Mouse (Mus musculus): Measurements from ENCODE around the gene Tasp1.
"Not testable (repeated sequence)": the region's sequence is repeated elsewhere in the genome, so short reads cannot be mapped to it uniquely, and the experiment has no call there.

Gene Tasp1

GRCm38 (mm10) chr2:140066353-140067314, at the start of gene Tasp1:
Gene Tasp1, minus strand, starts transcription at chr2:140066805.
- peak; percentile 91 to 92 for DNase-seq

- no peak for DNase-seq
Measured at GRCm38 (mm10) chr2:140113851-140114250, 47.2 kb upstream of the Tasp1 start.

GRCm38 (mm10) chr2:140108945-140109344, 42.3 kb upstream of the Tasp1 start:
- DNase-seq: no peak

GRCm38 (mm10) chr2:140107641-140108040, 41.0 kb upstream of the Tasp1 start:
- no peak for DNase-seq

- DNase-seq: no peak
Measured at GRCm38 (mm10) chr2:140104951-140105350, 38.3 kb upstream of the Tasp1 start.

GRCm38 (mm10) chr2:140100551-140101474, 34.2 kb upstream of the Tasp1 start:
- no peak for DNase-seq

GRCm38 (mm10) chr2:140099971-140100370, 33.4 kb upstream of the Tasp1 start:
- DNase-seq: no peak

GRCm38 (mm10) chr2:140097131-140097591, 30.6 kb upstream of the Tasp1 start:
- no peak for DNase-seq

- no peak for DNase-seq
Measured at GRCm38 (mm10) chr2:140096034-140096433, 29.4 kb upstream of the Tasp1 start.

GRCm38 (mm10) chr2:140093433-140093832, 26.8 kb upstream of the Tasp1 start:
- DNase-seq: no peak

- DNase-seq: no peak
Measured at GRCm38 (mm10) chr2:140084245-140084644, 17.6 kb upstream of the Tasp1 start.

GRCm38 (mm10) chr2:140080747-140081577, 14.4 kb upstream of the Tasp1 start:
- DNase-seq: no peak

GRCm38 (mm10) chr2:140079284-140079683, 12.7 kb upstream of the Tasp1 start:
- not testable (repeated sequence) for DNase-seq

- DNase-seq: no peak
Measured at GRCm38 (mm10) chr2:140078600-140079280, 12.1 kb upstream of the Tasp1 start.

- DNase-seq: no peak
Measured at GRCm38 (mm10) chr2:140077476-140077875, 10.9 kb upstream of the Tasp1 start.

GRCm38 (mm10) chr2:140075150-140075549, 8.5 kb upstream of the Tasp1 start:
- DNase-seq: no peak

GRCm38 (mm10) chr2:140067516-140067915, 911 bp upstream of the Tasp1 start:
- no peak for DNase-seq

- DNase-seq: no peak
Measured at GRCm38 (mm10) chr2:140065676-140066075, 929 bp downstream of the Tasp1 start.

- no peak for DNase-seq
Measured at GRCm38 (mm10) chr2:140061481-140061880, 5.1 kb downstream of the Tasp1 start.

- DNase-seq: no peak
Measured at GRCm38 (mm10) chr2:140060092-140060867, 6.3 kb downstream of the Tasp1 start.

- no peak for DNase-seq
Measured at GRCm38 (mm10) chr2:140058125-140058524, 8.5 kb downstream of the Tasp1 start.

Measured in cerebellum, postnatal 36 days (tissue).